Mouse (Mus musculus) Muller cell, postnatal 12 days (primary cell): Measurements from ENCODE around the gene Srp68.

ENCODE experiments used
- DNase-seq: peaks from one replicate; pipeline ENCODE4 v3.0.0-alpha.2; 2015; ENCODE audit errors: inconsistent ontology term

Gene Srp68

DNA sequence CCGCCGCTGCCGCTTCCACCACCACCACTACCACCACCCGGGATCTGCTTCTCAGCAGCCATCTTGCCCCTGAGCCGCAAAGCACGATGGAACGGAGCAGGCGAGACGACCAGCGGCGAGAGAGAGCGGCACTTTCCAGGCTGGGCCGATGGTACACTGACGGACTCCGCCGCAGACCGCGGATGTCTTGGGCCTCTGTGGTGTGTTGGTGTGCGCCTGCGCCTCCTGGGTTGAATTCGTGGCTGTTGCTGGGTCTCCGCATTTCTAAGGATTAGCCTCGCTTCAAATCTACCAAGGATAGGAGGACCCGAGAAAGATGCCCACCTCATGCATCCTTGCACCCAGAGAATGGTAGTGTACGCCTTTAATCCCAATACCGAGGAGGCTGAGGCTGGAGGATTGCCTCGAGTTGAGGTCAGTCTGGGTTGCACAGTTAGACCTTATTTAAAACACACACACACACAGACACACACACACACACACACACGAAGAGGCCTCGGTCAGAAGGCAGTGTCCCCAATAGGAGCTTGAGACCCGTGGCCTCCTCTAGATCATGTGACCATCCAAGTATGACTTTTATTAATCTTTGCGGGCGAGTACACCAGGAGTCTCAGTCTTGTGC lies at the start of gene Srp68:
Srp68 (minus strand) TSS at position 173 of the 622 bp plus-strand sequence.
- DNase-seq = peak; percentile 90

DNA sequence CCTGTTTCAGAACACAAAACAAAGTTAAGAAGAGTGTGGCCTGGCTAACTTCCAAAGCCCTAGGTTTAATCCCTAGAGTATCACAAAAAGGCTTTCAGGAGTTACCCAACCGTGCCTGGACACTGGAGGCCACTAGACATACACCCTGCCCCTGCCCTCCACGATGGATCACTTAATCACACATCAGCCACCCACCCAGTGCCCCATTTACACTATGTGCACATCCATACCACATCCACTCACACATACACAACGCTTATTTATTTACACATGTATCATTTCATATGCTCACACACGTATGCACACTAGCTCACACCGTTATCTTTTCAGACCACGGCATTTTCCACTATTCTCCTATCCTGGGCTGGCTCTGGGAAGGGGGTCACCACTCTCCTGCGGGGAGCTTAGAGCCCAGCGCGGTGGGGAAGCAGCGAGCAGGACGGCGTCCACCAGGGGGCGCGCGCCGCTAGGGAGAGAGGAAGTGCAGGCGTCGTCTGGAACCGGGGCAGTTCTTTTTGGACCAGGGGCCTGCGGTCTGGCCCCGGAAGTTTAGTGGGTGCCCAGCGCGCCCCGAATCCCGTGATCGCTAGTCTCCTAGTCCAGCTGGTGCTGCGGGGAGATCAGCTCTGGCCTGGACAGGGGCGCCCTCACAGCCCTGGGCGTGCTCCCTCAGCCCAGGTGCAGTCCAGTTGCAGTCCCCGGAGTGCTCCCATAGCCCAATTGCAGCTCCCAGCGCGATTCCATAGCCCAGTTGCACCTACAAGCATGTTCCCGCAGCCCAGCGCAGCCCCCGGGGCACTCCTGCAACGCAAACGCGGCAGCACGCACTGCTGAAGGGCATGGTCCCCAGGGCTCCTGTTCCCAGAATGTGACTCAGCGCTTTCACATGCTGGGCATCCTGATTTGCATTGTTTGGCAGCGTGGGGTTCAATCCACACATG lies 45.0 kb upstream of the Srp68 start:
- DNase-seq = peak; percentile 94

DNA sequence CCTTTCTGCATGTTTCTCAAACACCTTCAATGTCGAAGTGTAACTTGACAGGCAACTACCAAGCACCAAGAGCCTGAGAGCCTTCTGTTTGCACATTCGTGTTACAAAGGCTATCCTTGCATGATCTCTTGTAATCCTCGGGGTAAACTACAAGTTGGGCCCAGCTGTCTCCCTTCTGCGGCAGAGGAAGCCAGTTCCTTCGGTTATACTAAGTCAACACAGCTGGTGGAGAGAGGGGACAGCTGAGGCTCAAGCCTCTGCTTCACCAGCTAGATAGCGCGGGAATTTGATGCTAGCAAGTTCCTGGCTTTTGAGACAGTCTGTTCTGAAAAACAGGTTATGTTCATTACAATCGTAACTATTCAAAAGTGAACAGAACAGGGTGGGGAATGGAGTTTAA lies 38.3 kb upstream of the Srp68 start:
- DNase-seq = no peak

DNA sequence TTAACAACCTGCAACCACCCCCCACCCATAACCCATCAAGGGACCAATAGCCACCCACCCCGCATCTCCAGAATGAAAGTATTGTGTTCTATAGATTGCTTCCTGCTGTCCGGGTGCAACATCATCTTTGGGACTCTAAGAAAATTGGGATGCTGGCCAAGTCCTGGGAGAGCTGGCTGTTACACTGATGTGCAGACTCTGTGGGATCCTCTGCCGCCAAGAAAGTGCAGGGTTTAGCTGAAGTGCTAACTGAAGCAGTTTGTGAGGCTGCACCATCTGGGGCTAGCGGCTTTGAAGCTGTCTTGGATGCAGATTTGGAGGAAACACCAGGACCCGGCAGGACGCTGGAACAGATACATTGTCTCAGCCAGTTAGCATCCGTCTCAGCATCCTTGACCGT lies 37.2 kb upstream of the Srp68 start:
- DNase-seq = no peak

DNA sequence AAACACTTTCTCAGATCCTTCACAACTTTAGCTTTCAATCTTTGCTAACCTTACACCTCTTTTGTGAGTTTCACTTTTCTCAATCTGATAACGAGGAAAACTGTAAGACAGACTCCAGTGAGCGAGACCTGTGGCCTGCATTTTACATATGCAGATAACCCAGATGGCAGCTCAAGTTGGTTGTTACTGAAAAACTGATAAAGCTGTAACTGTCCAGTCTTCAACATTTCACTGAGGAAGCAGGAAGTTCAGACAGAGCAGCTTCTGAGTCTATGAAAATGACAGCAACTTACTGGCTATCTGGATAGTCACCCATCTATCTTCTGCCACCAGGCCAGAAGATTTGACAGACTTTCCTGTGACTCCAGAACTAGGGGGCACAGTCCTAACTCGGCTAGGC lies 35.6 kb upstream of the Srp68 start:
- no peak for DNase-seq

DNA sequence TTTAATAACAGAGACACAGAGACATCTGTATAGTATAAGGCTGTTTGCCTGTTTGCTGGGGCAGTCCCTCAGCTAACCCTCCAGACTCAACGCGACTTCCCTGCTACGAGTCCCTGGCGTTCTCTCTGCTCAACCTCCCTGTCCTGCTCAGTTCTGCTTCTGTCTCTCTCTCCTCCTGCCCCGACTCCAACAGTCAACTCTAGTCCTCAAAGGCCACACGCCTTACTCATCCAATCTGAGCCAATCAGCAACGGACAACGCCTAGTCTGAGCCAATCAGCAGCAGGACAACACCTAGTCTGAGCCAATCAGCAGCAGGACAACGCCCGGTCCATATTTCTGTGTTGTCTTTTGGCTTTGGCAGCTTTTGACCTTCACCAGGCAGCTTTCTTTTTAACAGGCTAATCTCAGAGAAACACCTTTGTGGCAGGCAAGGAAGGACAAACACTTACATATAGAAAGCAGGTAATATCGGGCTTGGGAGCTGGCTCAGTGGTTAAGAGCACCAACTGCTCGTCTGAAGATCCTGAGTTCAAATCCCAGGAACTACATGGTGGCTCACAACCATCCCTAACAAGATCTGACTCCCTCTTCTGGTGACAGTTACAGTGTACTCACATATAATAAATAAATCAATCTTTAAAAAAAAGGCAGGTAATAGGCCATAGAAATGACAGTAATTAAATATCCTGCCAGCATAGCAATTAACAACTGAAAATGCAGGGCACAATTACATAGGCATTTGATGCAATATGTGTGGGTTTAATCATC lies 33.9 kb upstream of the Srp68 start:
- DNase-seq = no peak

DNA sequence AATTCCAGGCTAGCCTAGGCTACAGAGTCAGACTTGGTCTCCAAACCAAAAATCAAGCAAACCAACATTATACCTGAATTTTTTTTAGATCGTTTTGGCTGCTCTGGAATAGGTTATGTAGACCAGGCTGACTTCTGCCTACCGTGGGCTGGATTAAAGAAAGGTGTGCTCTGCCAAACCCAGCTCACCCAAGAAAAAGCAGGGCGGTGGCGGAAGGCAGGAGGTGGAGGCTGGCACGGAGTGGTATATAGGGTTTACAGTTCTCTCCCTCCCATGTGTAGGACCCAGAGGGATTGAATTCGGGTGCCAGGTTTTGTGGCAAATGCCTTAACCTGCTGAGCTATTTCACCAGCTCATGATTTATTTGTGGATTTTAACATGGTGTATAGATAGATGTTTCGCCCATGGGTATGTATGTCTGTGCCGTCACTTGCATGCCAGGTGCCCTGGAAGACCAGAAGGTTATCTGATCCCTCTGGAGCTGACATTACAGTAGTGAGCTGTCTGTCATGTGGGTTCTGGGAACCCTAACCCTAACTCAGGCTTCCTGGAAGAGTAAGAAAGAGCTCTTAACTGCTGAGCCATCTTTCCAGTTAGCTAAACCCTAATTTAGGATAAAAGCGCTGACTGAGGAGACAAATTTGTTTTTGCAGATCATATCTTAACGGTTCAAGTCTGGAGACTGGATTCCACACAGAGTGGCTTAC lies 33.2 kb upstream of the Srp68 start, which contains the start of gene Exoc7:
Exoc7 (minus strand) TSS at position 215 of the 707 bp plus-strand sequence.
- no peak for DNase-seq

DNA sequence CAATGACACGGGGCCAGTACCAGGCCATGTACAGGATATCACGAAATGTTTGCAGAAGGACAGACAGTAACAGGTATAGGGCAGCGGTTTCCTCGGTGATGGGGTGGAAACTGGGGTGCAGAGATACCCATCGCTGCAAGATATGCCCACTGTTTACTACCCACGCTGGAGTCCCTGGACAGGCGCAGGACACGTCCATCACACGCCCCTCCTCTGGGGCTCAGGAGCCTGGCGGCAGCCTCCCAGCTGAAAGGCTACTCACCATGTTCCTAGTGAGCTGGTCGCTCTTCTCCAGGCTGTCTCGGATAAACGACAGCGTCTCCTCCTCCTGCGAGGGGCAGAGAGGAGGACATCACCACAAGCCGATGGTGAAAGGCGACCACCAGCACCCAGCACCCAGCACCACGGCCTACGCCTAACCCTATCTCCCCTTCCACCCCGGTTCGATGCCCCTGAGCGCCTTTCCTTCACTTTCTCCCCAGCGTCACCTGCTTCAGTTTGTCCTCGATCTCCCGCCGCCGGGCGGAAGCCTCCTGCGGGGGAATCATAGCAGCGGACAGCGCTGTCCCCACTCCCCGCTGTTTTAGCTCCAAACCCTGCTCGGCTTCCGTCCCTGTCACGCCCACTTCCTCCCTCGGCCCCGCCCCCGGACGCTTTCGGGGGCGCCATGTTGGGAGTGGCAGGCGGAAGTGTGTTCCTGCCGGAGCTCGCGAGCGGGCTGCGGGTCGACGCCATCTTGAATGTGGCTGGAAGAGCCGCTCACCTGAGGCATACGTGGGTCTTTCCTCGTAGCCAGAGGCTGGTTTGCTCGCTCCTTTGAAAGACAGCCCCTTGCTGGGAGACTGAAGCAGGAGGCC lies 32.3 kb upstream of the Srp68 start:
- DNase-seq = peak; percentile 98

DNA sequence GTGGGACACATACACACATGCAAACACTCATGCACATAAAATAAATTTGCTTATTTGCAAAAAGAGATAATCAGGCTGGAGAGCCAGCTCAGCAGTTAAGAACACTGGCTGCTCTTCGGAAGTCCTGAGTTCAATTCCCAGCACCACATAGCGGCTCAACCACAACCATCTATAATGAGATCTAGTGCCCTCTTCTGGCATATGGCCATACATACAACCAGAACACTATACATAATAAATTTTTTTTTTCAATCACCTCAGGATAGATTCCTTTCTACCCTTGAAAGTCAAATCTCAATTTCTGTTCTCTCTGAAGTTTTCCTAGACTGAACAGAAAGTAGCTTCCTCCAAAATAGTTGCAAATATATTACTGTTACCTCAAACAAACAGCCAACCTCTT lies 31.4 kb upstream of the Srp68 start:
- no peak for DNase-seq

DNA sequence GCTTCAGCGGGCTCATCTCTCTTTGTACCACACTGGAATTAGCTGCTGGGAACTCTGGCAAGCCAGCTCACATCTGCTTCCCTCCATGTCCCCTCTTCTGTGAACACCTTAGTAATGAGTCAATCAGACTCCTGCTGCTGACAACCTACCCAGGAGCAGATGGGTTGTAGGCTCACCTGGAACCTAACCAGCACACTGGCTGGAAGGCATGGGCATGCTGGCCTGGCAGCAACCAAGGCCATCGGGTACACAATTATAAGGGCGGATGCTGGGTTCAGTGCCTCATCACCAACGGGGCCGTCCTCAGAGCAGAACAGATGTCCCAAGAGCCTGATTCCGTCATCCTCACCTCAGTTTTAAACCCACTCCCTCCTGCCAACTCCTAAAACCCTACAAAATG lies 24.6 kb upstream of the Srp68 start:
- DNase-seq = no peak

DNA sequence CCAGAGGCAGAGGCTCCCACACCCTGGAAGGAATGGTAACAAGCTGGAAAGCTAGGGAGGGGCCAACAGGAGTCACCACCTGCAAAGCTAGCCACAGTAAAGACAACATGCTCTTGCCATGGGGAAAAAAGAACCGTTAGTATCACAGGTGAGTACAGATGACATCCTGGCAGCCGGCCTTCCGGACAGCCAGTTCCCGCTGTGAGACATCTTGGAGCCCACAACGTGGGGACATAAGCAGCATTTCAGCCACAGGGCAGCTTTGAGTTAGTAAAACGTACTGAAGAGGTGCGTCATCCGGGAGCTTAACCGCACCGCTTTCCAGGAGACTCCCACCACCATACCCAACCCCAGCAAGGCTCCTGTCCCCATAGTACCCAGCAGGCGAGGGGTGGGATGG lies 24.2 kb upstream of the Srp68 start:
- no peak for DNase-seq

DNA sequence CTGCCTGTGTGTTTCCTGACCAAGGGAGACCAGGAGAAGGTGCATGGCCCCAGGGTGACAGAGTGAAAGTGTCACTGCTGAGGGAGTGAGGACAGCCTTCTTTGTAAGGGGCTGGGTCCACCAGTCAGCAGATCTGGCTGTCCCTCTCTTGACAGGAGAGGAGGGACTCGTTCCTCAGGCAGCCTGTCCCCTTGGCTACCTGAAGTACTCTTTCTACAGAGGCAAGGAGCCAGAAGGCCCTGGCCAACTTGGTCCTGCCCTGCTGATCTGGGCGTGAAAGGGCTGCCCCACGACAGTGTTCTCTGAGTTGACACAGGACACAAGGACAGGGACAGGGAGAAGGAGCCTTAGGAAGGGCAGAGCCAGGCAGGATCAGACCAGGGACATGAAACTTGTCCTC lies 23.0 kb upstream of the Srp68 start:
- DNase-seq = no peak

DNA sequence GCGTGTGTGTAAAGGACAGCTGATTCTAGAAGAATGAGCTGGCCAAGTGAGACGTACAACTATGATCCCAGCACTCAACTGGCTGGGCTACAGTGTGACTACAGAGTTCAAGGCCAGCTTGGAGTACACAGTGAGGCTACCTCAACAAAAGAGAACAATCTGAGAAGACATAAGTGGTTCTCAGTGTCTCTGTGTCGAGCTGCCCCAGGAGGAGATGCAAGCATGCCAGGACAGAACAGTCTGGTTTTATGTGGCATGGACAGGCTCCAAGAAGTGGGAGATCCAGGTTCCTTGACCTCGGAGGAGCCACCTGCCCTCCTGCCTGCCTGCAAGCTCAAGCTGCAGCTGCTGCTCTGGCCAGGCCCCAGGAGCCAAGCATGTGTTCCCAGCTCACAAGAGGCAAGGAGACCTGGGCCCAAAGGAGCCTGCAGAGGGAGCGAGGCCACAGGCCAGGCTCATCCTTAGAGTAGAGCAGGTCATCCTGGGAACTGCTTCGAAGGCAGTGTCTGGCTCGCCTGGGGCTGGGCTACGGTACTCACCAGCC lies 22.2 kb upstream of the Srp68 start:
- DNase-seq = no peak

DNA sequence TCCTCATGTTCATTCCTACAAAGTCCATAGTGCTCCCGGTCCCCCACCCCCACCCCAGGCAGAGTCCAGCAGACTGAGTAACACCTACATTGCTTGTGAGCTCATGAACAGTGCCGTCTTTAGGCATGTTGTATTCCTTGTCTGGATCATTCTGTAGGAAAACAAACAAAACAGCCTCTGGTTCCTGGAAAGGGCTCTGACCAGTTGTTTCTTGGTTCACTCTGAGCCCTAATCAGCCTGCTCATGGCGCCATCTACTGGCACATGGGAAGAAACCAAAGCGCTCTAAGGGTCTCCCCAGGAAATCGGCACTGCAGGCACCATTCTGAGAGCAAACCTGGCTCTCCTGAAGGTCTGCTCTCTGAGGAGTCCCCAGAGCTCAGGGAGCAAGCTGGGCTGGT lies 20.3 kb upstream of the Srp68 start:
- DNase-seq = peak; percentile 51

DNA sequence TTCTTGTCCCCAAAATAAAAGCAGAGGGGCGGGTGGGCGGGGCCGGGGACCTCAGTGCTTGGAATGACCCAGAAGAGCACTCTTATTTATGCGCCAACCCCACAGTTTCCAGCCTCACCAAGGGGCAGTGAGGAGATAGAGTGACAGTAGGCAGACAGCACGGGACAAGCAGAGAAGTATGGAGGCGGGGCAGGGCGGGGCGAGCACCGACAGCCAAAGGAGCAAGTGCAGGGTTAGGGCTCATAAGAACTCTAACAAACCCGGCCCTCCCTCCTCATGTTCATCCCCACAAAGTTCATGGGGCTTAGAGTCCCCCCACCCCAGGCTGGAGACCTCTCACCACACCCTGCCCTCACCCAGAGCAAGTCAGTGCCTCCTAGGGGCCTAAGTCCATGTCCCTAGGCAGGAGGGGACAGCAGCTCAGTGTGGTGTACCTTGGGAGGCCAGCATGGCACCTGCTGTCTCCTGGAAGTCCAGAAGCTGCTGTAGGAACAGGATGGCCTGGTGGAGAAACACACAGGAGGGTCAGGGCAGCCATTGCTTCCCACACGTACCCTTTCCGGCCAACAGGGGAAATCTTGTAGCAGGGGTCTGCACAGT lies 19.6 kb upstream of the Srp68 start:
- DNase-seq = no peak

DNA sequence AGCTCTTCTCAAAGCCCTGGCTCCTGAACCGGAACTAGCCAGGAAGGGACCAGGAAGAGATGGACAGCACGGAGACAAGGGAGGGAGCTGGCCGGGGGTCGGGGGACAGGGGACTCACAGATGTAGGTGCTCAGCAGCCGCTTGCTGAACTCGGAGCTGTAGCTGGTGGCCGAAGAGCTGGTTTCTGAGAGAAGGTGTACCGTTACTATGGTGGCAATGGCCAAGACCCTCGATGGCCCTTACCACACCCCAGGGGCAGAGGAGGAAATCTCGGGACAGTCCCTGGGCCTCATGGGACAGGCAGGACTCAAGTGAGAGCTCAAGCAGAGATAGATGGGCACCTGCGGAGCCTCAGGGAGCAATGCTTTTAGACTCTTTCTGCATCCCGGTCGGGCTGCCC lies 18.4 kb upstream of the Srp68 start:
- no peak for DNase-seq

DNA sequence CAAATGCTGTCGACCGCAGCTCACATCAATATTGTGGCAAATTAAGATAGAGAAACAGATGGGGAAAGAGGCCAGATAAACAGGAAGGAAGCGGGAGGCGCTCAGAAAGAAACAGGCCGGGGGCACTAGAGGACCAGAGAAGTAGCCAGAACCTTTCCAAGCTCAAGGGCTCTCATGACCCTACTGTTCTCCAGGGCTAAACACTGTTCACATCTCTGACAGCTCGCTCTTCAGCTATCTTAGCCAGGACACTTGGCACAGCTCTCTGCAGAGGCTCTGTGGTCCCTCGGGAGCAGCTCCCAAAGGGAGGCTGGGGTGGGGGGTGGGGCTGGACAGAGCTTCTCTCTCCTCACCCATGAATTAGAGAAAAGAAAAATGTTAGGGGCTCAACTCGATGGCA lies 16.5 kb upstream of the Srp68 start:
- DNase-seq = no peak

DNA sequence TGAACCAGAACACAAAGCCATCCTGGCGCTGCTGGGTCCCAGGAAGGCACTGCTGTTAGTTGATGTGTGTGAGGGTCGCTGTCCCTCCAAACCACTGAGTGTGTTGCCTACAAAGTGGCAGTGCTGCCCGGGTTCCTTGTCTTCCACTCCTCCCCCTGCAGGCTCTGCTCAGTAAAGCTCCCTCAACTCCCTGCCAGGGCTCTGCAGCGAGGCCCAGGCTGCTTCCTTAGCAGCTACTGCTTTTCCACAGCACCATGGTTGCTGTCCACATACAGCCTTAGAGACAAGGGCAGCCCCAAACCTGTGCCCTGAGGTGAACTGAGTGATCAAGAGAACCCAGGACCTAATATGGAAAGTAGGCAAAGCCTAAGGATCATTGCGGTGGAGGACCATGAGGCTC lies 13.3 kb upstream of the Srp68 start:
- no peak for DNase-seq

DNA sequence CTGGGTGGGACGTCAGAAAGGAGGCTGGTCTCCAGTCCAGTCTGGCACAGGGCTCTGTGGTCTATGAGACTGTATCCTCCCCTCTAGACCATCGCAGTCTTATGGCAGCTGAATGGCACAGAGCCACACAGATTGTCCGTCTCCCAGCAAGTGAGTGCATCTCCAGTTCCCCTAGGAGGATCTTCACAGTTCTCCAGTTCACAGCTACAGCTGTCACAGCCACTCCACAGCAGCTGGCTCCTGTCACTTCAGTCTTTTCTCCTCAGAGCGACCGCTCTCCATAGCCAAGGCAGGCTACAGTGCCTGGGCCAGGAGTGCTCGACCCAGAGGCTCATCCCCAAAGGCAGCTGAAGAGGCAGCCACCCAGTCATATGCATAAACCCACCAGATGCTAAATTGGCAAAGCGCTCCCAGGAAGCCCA lies 11.8 kb upstream of the Srp68 start:
- DNase-seq = no peak

DNA sequence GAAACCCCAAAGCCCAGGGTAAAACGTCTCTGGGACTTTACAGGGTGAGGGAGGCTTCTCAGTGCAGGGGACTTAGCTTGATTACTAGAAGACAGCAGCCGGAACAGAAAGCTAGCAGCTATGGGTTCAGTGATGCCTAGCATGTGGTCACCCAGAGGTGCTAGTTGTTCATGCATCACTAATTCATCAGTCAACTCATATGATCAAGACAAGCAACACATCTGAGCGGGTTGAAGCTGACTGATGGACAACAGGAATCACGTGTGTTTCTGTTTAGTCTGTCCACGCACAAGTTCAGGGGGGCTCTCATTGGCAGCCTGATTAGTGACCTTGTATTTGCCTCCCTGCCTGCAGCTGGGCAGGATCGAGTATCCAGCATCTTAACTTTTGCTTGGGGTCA lies 10.0 kb upstream of the Srp68 start:
- DNase-seq = no peak
